ENCODE assay signal across 8 mouse cellular contexts in the genomic region with DNA sequence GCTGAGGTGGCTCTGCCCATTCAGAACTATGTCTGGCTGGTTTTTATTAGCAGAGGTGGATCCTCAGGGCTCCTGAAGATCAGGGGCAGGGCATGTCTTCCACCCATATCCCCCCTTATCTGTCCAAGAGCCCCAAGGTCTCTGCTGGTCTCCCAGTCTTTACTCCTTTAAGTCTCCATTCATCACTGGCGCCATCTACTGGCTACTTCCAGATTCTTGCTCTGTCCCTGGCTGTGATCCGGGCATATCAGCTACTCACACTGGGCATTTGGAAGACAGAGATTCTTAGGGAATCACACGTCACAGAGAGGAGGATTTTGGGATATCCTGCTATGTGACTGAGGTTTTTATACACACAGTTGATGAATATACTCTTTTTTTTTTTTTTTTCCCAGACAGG. TPM values are rescaled to one million over a fixed set of nuclear protein-coding genes. Genes with fewer than 3 reads are reported as not detected.
A peak's percentile ranks its signal among the peaks of the same experiment; 100 is the strongest.
DNase-seq lines count a peak whose midpoint lies in the region; ATAC-seq and TF ChIP-seq lines count a peak whose summit lies in the region.
"Had no signal": no experiment of that assay in that cellular context is flagged by ENCODE, and none has a peak within 500 bp of the region (broad histone marks: within the 10 kb centered on the region; RNA-seq: fewer than 3 reads in every experiment).

No protein-coding gene starts in this region.

- no peak for TF ChIP-seq POLR2A in brain, embryonic 14.5 days (IDR thresholded peaks at IDR 0.05; ENCODE audit: borderline replicate concordance, extremely low read depth, insufficient read depth, insufficient read length, poor library complexity, severe bottlenecking)

- WGBS in kidney, postnatal 0 days = 19% methylated on average over 3 of the region's 3 CpGs
- 14% methylated on average over 3 of the region's 3 CpGs for WGBS in lung, embryonic 14.5 days

- no peak overlapping the region for H3K4me3 ChIP-seq in kidney, postnatal 0 days (replicated peaks; ENCODE audit: low read depth, low read length)
- no peak overlapping the region for H3K4me3 ChIP-seq in lung, embryonic 14.5 days (ENCODE audit: low read depth, low read length)
- H3K4me3 ChIP-seq: hindbrain, embryonic 15.5 days had no signal

- no peaks in the 10 kb centered on the region for H3K9me3 ChIP-seq in kidney, postnatal 0 days (replicated peaks; ENCODE audit: low read length)
- no peaks in the 10 kb centered on the region for H3K9me3 ChIP-seq in lung, embryonic 14.5 days (ENCODE audit: low read depth, low read length)
- H3K9me3 ChIP-seq: hindbrain, embryonic 15.5 days had no signal

- ATAC-seq in kidney, postnatal 0 days (replicated peaks; ENCODE audit: low FRiP score, low read depth) = no peak
- no peak for ATAC-seq in lung, embryonic 14.5 days (ENCODE audit: insufficient read depth)

- no peak overlapping the region for H3K9ac ChIP-seq in kidney, postnatal 0 days (ENCODE audit: low read depth, low read length)
- no peak overlapping the region for H3K9ac ChIP-seq in lung, embryonic 14.5 days
- H3K9ac ChIP-seq: hindbrain, embryonic 15.5 days had no signal

- DNase-seq in urinary bladder, postnatal 25 days (ENCODE audit: low spot score) = peak; percentile 67
- no peak for DNase-seq in urinary bladder, adult 2 months (ENCODE audit: low spot score)
- peak; percentile 56 for DNase-seq in brain, embryonic 14.5 days (ENCODE audit: low read depth)
- DNase-seq in forelimb bud, embryonic 11.5 days (ENCODE audit: low read depth, low spot score) = peak; percentile 59
- DNase-seq in kidney, postnatal 0 days (ENCODE audit: low spot score) = peak; percentile 78
- DNase-seq in lung, embryonic 14.5 days = peak; percentile 84
- DNase-seq in right cerebral cortex, postnatal 4 days = peak; percentile 75

- peak; percentile 62; the same call in 1 of the 2 replicates for TF ChIP-seq CTCF in brain, embryonic 14.5 days (IDR thresholded peaks at IDR 0.05; ENCODE audit: borderline replicate concordance, extremely low read depth, insufficient read depth, insufficient read length)
- peak; percentile 75 for TF ChIP-seq CTCF in kidney, postnatal 0 days (IDR thresholded peaks at IDR 0.05; ENCODE audit: low read depth)
- peak; percentile 65 for TF ChIP-seq CTCF in lung, embryonic 14.5 days (IDR thresholded peaks at IDR 0.05; ENCODE audit: low read depth)

- no peak overlapping the region for H3K4me2 ChIP-seq in kidney, postnatal 0 days (ENCODE audit: low read length)
- no peak overlapping the region for H3K4me2 ChIP-seq in lung, embryonic 14.5 days
- H3K4me2 ChIP-seq: hindbrain, embryonic 15.5 days had no signal

- H3K27ac ChIP-seq in kidney, postnatal 0 days = no peak overlapping the region
- no peak overlapping the region for H3K27ac ChIP-seq in lung, embryonic 14.5 days (ENCODE audit: low read depth)
- H3K27ac ChIP-seq: hindbrain, embryonic 15.5 days had no signal

- H3K4me1 ChIP-seq in kidney, postnatal 0 days (replicated peaks; ENCODE audit: insufficient read depth, low read length) = no peaks in the 10 kb centered on the region
- H3K4me1 ChIP-seq in lung, embryonic 14.5 days (ENCODE audit: insufficient read depth) = no peaks in the 10 kb centered on the region

- no peaks in the 10 kb centered on the region for H3K27me3 ChIP-seq in kidney, postnatal 0 days (ENCODE audit: insufficient read depth, low read length)
- no peaks in the 10 kb centered on the region for H3K27me3 ChIP-seq in lung, embryonic 14.5 days (ENCODE audit: insufficient read depth, low read length)

- no peaks in the 10 kb centered on the region for H3K36me3 ChIP-seq in kidney, postnatal 0 days (ENCODE audit: insufficient read depth, low read length)
- H3K36me3 ChIP-seq in lung, embryonic 14.5 days (ENCODE audit: insufficient read depth) = no peaks in the 10 kb centered on the region
- H3K36me3 ChIP-seq: hindbrain, embryonic 15.5 days had no signal

RNA-seq across cellular contexts. Expression of a gene that starts 25.6 kb away (rescaled TPM):
- polyA plus RNA-seq in urinary bladder, adult 2 months (2012; rRNA removed) = 98.8 and 107 TPM in 2 replicates
- 50.4 and 51.7 TPM in 2 replicates for polyA plus RNA-seq in brain, embryonic 14.5 days (2012; rRNA removed)
- polyA plus RNA-seq in kidney, postnatal 0 days (2015; fragmentation: Nextera tagmentation; extraction: Ambion mirVana) = 115 and 120 TPM in 2 replicates
- 59.6 and 63.2 TPM in 2 replicates for polyA plus RNA-seq in lung, embryonic 14.5 days (2014; fragmentation: Nextera tagmentation; extraction: Ambion mirVana)

RNA-seq across cellular contexts. Expression of a gene that starts 32.9 kb away (rescaled TPM):
- 580 and 969 TPM in 2 replicates for polyA plus RNA-seq in urinary bladder, adult 2 months (2012; rRNA removed)
- polyA plus RNA-seq in brain, embryonic 14.5 days (2012; rRNA removed) = 541 and 940 TPM in 2 replicates
- polyA plus RNA-seq in kidney, postnatal 0 days (2015; fragmentation: Nextera tagmentation; extraction: Ambion mirVana) = 375 and 409 TPM in 2 replicates
- polyA plus RNA-seq in lung, embryonic 14.5 days (2014; fragmentation: Nextera tagmentation; extraction: Ambion mirVana) = 341 and 344 TPM in 2 replicates

RNA-seq across cellular contexts. Expression of a gene that starts 41.5 kb away (rescaled TPM):
- polyA plus RNA-seq in urinary bladder, adult 2 months (2012; rRNA removed) = 167 and 192 TPM in 2 replicates
- polyA plus RNA-seq in brain, embryonic 14.5 days (2012; rRNA removed) = 132 and 143 TPM in 2 replicates
- 169 and 188 TPM in 2 replicates for polyA plus RNA-seq in kidney, postnatal 0 days (2015; fragmentation: Nextera tagmentation; extraction: Ambion mirVana)
- polyA plus RNA-seq in lung, embryonic 14.5 days (2014; fragmentation: Nextera tagmentation; extraction: Ambion mirVana) = 151 and 155 TPM in 2 replicates
